In genomic region chr1:125447926-125448325, GRCm38 (mm10) we compare ENCODE assay signal across 16 mouse cellular contexts.
"Had no signal": no experiment of that assay in that cellular context is flagged by ENCODE, and none has a peak within 500 bp of the region (broad histone marks: within the 10 kb centered on the region; RNA-seq: fewer than 3 reads in every experiment).

No protein-coding gene starts in this region.

- H3K27ac ChIP-seq: neural tube, embryonic 13.5 days; neural tube, embryonic 15.5 days; stomach, embryonic 15.5 days; stomach, postnatal 0 days had no signal

- H3K9ac ChIP-seq: neural tube, embryonic 13.5 days; neural tube, embryonic 15.5 days; stomach, embryonic 15.5 days had no signal

- DNase-seq: retina, postnatal 1 day; right cerebral cortex, adult 18-20 months; right cerebral cortex, postnatal 14 days; right cerebral cortex, postnatal 25 days; right cerebral cortex, postnatal 4 days; spleen, adult 18-20 months; thymus, adult 18-20 months; thymus, adult 2 months; thymus, postnatal 14 days; thymus, postnatal 25 days; thymus, postnatal 36 days; thymus, postnatal 4 days had no signal

- H3K4me2 ChIP-seq: neural tube, embryonic 13.5 days; neural tube, embryonic 15.5 days; stomach, embryonic 15.5 days had no signal

- H3K4me3 ChIP-seq: neural tube, embryonic 13.5 days; neural tube, embryonic 15.5 days; stomach, embryonic 15.5 days had no signal

- H3K9me3 ChIP-seq: neural tube, embryonic 13.5 days; neural tube, embryonic 15.5 days; stomach, embryonic 15.5 days had no signal

- H3K4me1 ChIP-seq: neural tube, embryonic 13.5 days; neural tube, embryonic 15.5 days; stomach, embryonic 15.5 days had no signal

- H3K27me3 ChIP-seq: neural tube, embryonic 13.5 days; neural tube, embryonic 15.5 days; stomach, embryonic 15.5 days had no signal

- H3K36me3 ChIP-seq: neural tube, embryonic 13.5 days; neural tube, embryonic 15.5 days; stomach, embryonic 15.5 days had no signal
